Mouse (Mus musculus): ENCODE results near the gene Ninj1. TPM values are rescaled to one million over a fixed set of nuclear protein-coding genes. Genes with fewer than 3 reads are reported as not detected.

The Ninj1 gene
- polyA plus RNA-seq, 1 experiment from 2014 or later, result 47.5 TPM

GRCm38 (mm10) chr13:49147007-49147857 lies 40.1 kb upstream of the Ninj1 start:
- no peaks in the 10 kb centered on the region for H3K36me3 ChIP-seq (ENCODE audit: control insufficient read depth, insufficient read depth, low read length)
- ATAC-seq (ENCODE audit: low read depth), result peak; percentile 67
- peak overlapping the region; percentile 96 for H3K4me2 ChIP-seq (ENCODE audit: low read depth, low read length)
- peaks cover 40% of the 10 kb centered on the region for H3K27me3 ChIP-seq (ENCODE audit: control insufficient read depth, insufficient read depth, low read depth, low read length)
- H3K27ac ChIP-seq (ENCODE audit: low read length), result no peak overlapping the region
- H3K4me1 ChIP-seq (replicated peaks; ENCODE audit: control insufficient read depth, insufficient read depth, low read length), result peaks cover 4% of the 10 kb centered on the region; the same call in 1 of the 2 replicates
- under 1% methylated on average over 76 of the region's 98 CpGs for WGBS
- no peaks in the 10 kb centered on the region for H3K9me3 ChIP-seq (ENCODE audit: control insufficient read depth, low read length)
- H3K9ac ChIP-seq (ENCODE audit: low read length), result peak overlapping the region; percentile 59
- peak overlapping the region; percentile 66 for H3K4me3 ChIP-seq (ENCODE audit: low read length)

- no peak within 1 kb of the TSS for H3K27ac ChIP-seq (ENCODE audit: low read length)
- peak; percentile 83 for ATAC-seq (ENCODE audit: low read depth)
- peak within 1 kb of the TSS; percentile 96 for H3K4me2 ChIP-seq (ENCODE audit: low read depth, low read length)
- H3K4me3 ChIP-seq (ENCODE audit: low read length), result peak within 1 kb of the TSS; percentile 66
- WGBS, result under 1% methylated on average over 31 of the region's 43 CpGs
- H3K9ac ChIP-seq (ENCODE audit: low read length), result peak within 1 kb of the TSS; percentile 59
- no peaks in the 10 kb centered on the region for H3K9me3 ChIP-seq (ENCODE audit: control insufficient read depth, low read length)
- peaks cover 40% of the 10 kb centered on the region for H3K27me3 ChIP-seq (ENCODE audit: control insufficient read depth, insufficient read depth, low read depth, low read length)
- H3K4me1 ChIP-seq (replicated peaks; ENCODE audit: control insufficient read depth, insufficient read depth, low read length), result peaks cover 4% of the 10 kb centered on the region; the same call in 1 of the 2 replicates
- no peaks in the 10 kb centered on the region for H3K36me3 ChIP-seq (ENCODE audit: control insufficient read depth, insufficient read depth, low read length)
Measured at GRCm38 (mm10) chr13:49147858-49148226, 39.4 kb upstream of the Ninj1 start, which contains the start of gene Wnk2. Gene Wnk2 (minus strand): TSS chr13:49148014.

GRCm38 (mm10) chr13:49148687-49149086 lies 38.6 kb upstream of the Ninj1 start:
- Histone ChIP-seq H3K27ac (ENCODE audit: low read length) (no peak overlapping the region), H3K9ac (ENCODE audit: low read length) (no peak overlapping the region), H3K9me3 (ENCODE audit: control insufficient read depth, low read length) (no peaks in the 10 kb centered on the region), H3K36me3 (ENCODE audit: control insufficient read depth, insufficient read depth, low read length) (no peaks in the 10 kb centered on the region), H3K4me1 (replicated peaks; ENCODE audit: control insufficient read depth, insufficient read depth, low read length) (peaks cover 4% of the 10 kb centered on the region; the same call in 1 of the 2 replicates), H3K4me2 (ENCODE audit: low read depth, low read length) (no peak overlapping the region), H3K27me3 (ENCODE audit: control insufficient read depth, insufficient read depth, low read depth, low read length) (peaks cover 40% of the 10 kb centered on the region), H3K4me3 (ENCODE audit: low read length) (no peak overlapping the region)
- WGBS, result 81% methylated on average over 4 of the region's 4 CpGs
- ATAC-seq (ENCODE audit: low read depth), result no peak

- 0 out of 2 replicates have a peak, but pooled peaks cover 4% of the 10 kb centered on the region for H3K27me3 ChIP-seq (ENCODE audit: control insufficient read depth, insufficient read depth, low read depth, low read length)
- WGBS, result 75% methylated on average over 10 of the region's 10 CpGs
- no peak overlapping the region for H3K4me3 ChIP-seq (ENCODE audit: low read length)
- H3K36me3 ChIP-seq (ENCODE audit: control insufficient read depth, insufficient read depth, low read length), result no peaks in the 10 kb centered on the region
- H3K27ac ChIP-seq (ENCODE audit: low read length), result no peak overlapping the region
- no peak overlapping the region for H3K4me2 ChIP-seq (ENCODE audit: low read depth, low read length)
- no peaks in the 10 kb centered on the region for H3K4me1 ChIP-seq (replicated peaks; ENCODE audit: control insufficient read depth, insufficient read depth, low read length)
- no peaks in the 10 kb centered on the region for H3K9me3 ChIP-seq (ENCODE audit: control insufficient read depth, low read length)
- ATAC-seq (ENCODE audit: low read depth), result no peak
- H3K9ac ChIP-seq (ENCODE audit: low read length), result no peak overlapping the region
Measured at GRCm38 (mm10) chr13:49154028-49154427, 33.3 kb upstream of the Ninj1 start.

- H3K36me3 ChIP-seq (ENCODE audit: control insufficient read depth, insufficient read depth, low read length), result no peaks in the 10 kb centered on the region
- no peak overlapping the region for H3K27ac ChIP-seq (ENCODE audit: low read length)
- H3K9me3 ChIP-seq (ENCODE audit: control insufficient read depth, low read length), result no peaks in the 10 kb centered on the region
- H3K27me3 ChIP-seq (ENCODE audit: control insufficient read depth, insufficient read depth, low read depth, low read length), result no peaks in the 10 kb centered on the region
- H3K9ac ChIP-seq (ENCODE audit: low read length), result no peak overlapping the region
- no peak for ATAC-seq (ENCODE audit: low read depth)
- WGBS, result 41% methylated on average over 7 of the region's 7 CpGs
- no peaks in the 10 kb centered on the region for H3K4me1 ChIP-seq (replicated peaks; ENCODE audit: control insufficient read depth, insufficient read depth, low read length)
- no peak overlapping the region for H3K4me3 ChIP-seq (ENCODE audit: low read length)
- no peak overlapping the region for H3K4me2 ChIP-seq (ENCODE audit: low read depth, low read length)
Measured at GRCm38 (mm10) chr13:49154621-49155020, 32.7 kb upstream of the Ninj1 start.

- H3K4me1 ChIP-seq (replicated peaks; ENCODE audit: control insufficient read depth, insufficient read depth, low read length), result no peaks in the 10 kb centered on the region
- H3K4me2 ChIP-seq (ENCODE audit: low read depth, low read length), result no peak overlapping the region
- no peak overlapping the region for H3K27ac ChIP-seq (ENCODE audit: low read length)
- H3K4me3 ChIP-seq (ENCODE audit: low read length), result no peak overlapping the region
- no peaks in the 10 kb centered on the region for H3K27me3 ChIP-seq (ENCODE audit: control insufficient read depth, insufficient read depth, low read depth, low read length)
- no peaks in the 10 kb centered on the region for H3K36me3 ChIP-seq (ENCODE audit: control insufficient read depth, insufficient read depth, low read length)
- no peaks in the 10 kb centered on the region for H3K9me3 ChIP-seq (ENCODE audit: control insufficient read depth, low read length)
- WGBS, result 73% methylated on average over 4 of the region's 4 CpGs
- no peak overlapping the region for H3K9ac ChIP-seq (ENCODE audit: low read length)
- no peak for ATAC-seq (ENCODE audit: low read depth)
Measured at GRCm38 (mm10) chr13:49156645-49157044, 30.6 kb upstream of the Ninj1 start.

- Histone ChIP-seq H3K4me3 (ENCODE audit: low read length) (no peak overlapping the region), H3K4me1 (replicated peaks; ENCODE audit: control insufficient read depth, insufficient read depth, low read length) (no peaks in the 10 kb centered on the region), H3K9ac (ENCODE audit: low read length) (no peak overlapping the region), H3K4me2 (ENCODE audit: low read depth, low read length) (no peak overlapping the region), H3K27ac (ENCODE audit: low read length) (no peak overlapping the region), H3K27me3 (ENCODE audit: control insufficient read depth, insufficient read depth, low read depth, low read length) (no peaks in the 10 kb centered on the region), H3K36me3 (ENCODE audit: control insufficient read depth, insufficient read depth, low read length) (no peaks in the 10 kb centered on the region), H3K9me3 (ENCODE audit: control insufficient read depth, low read length) (no peaks in the 10 kb centered on the region)
- no peak for ATAC-seq (ENCODE audit: low read depth)
- WGBS, result 64% methylated on average over 10 of the region's 10 CpGs
Measured at GRCm38 (mm10) chr13:49158040-49158713, 29.1 kb upstream of the Ninj1 start.

- Histone ChIP-seq H3K27ac (ENCODE audit: low read length) (no peak overlapping the region), H3K27me3 (ENCODE audit: control insufficient read depth, insufficient read depth, low read depth, low read length) (no peaks in the 10 kb centered on the region), H3K36me3 (ENCODE audit: control insufficient read depth, insufficient read depth, low read length) (no peaks in the 10 kb centered on the region), H3K4me3 (ENCODE audit: low read length) (no peak overlapping the region), H3K4me2 (ENCODE audit: low read depth, low read length) (no peak overlapping the region), H3K9ac (ENCODE audit: low read length) (no peak overlapping the region), H3K4me1 (replicated peaks; ENCODE audit: control insufficient read depth, insufficient read depth, low read length) (peaks cover 2% of the 10 kb centered on the region; the same call in 1 of the 2 replicates), H3K9me3 (ENCODE audit: control insufficient read depth, low read length) (no peaks in the 10 kb centered on the region)
- ATAC-seq (ENCODE audit: low read depth), result no peak
- 57% methylated on average over 2 of the region's 2 CpGs for WGBS
Measured at GRCm38 (mm10) chr13:49161236-49161635, 26.0 kb upstream of the Ninj1 start.

GRCm38 (mm10) chr13:49162722-49163121 lies 24.6 kb upstream of the Ninj1 start:
- WGBS, result 66% methylated on average over 4 of the region's 4 CpGs
- Histone ChIP-seq H3K27me3 (ENCODE audit: control insufficient read depth, insufficient read depth, low read depth, low read length) (no peaks in the 10 kb centered on the region), H3K4me3 (ENCODE audit: low read length) (no peak overlapping the region), H3K27ac (ENCODE audit: low read length) (no peak overlapping the region), H3K9ac (ENCODE audit: low read length) (no peak overlapping the region), H3K36me3 (ENCODE audit: control insufficient read depth, insufficient read depth, low read length) (no peaks in the 10 kb centered on the region), H3K9me3 (ENCODE audit: control insufficient read depth, low read length) (no peaks in the 10 kb centered on the region), H3K4me1 (replicated peaks; ENCODE audit: control insufficient read depth, insufficient read depth, low read length) (peaks cover 8% of the 10 kb centered on the region; the same call in 1 of the 2 replicates), H3K4me2 (ENCODE audit: low read depth, low read length) (no peak overlapping the region)
- no peak for ATAC-seq (ENCODE audit: low read depth)

All from lung, embryonic 16.5 days (tissue).